Mouse (Mus musculus): ENCODE measurements around the gene Gm20388. TPM values are rescaled to one million over a fixed set of nuclear protein-coding genes. Genes with fewer than 3 reads are reported as not detected.

Gene Gm20388
- polyA plus RNA-seq, 1 experiment = 59.3 TPM

DNA sequence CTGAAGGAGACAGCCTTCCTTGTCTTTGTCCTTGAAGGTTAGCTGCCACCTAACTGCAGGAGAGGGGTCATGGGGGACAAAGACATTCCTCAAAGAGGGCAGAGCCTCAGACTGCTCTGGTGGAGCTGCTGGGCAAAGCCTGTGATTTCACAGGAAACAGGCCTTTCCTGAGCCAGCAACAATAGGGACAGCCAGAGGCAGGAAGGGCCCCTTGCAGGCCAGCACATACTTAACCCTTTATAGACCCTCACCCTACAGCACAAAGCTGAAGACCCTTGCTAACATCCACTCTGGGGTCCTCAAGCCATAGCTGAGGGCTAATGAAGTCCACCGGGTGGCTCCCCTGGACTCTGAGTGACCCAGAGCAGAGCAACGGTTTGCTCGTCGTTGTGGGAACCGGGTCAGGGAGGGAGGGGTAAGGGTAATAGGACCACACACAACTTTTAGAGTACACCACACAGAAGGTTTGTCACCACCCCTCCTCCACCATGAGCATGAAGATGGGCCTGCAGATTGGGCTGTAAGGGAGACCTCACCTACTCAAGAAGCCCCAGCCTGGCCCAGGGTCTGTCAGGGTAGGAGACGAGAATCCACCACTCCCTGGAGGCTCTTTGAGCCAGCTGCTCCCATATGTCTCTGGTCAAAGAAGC lies 2607.0 kb downstream of the Gm20388 start:
- DNase-seq (ENCODE audit: low read depth) = peak; percentile 15
- TF ChIP-seq CTCF (IDR thresholded peaks at IDR 0.05; ENCODE audit: borderline replicate concordance, extremely low read depth, insufficient read depth, insufficient read length) (no peak), POLR2A (IDR thresholded peaks at IDR 0.05; ENCODE audit: borderline replicate concordance, extremely low read depth, insufficient read depth, insufficient read length, poor library complexity, severe bottlenecking) (no peak)

- no peak for TF ChIP-seq CTCF (IDR thresholded peaks at IDR 0.05; ENCODE audit: borderline replicate concordance, extremely low read depth, insufficient read depth, insufficient read length)
- TF ChIP-seq POLR2A (IDR thresholded peaks at IDR 0.05; ENCODE audit: borderline replicate concordance, extremely low read depth, insufficient read depth, insufficient read length, poor library complexity, severe bottlenecking) = no peak
- DNase-seq (ENCODE audit: low read depth) = no peak
These were observed 2610.0 kb downstream of the Gm20388 start for GRCm38 (mm10) chr8:122520611-122521010.

- no peak for DNase-seq (ENCODE audit: low read depth)
- TF ChIP-seq CTCF (IDR thresholded peaks at IDR 0.05; ENCODE audit: borderline replicate concordance, extremely low read depth, insufficient read depth, insufficient read length) = no peak
These were observed 2612.4 kb downstream of the Gm20388 start for GRCm38 (mm10) chr8:122522796-122523651.

GRCm38 (mm10) chr8:122523652-122524360 lies 2613.2 kb downstream of the Gm20388 start:
- peak; percentile 90 for DNase-seq (ENCODE audit: low read depth)
- TF ChIP-seq POLR2A (IDR thresholded peaks at IDR 0.05; ENCODE audit: borderline replicate concordance, extremely low read depth, insufficient read depth, insufficient read length, poor library complexity, severe bottlenecking) (no peak), CTCF (IDR thresholded peaks at IDR 0.05; ENCODE audit: borderline replicate concordance, extremely low read depth, insufficient read depth, insufficient read length) (no peak)

GRCm38 (mm10) chr8:122524506-122524905 lies 2613.9 kb downstream of the Gm20388 start:
- no peak for DNase-seq (ENCODE audit: low read depth)
- TF ChIP-seq POLR2A (IDR thresholded peaks at IDR 0.05; ENCODE audit: borderline replicate concordance, extremely low read depth, insufficient read depth, insufficient read length, poor library complexity, severe bottlenecking) (no peak), CTCF (IDR thresholded peaks at IDR 0.05; ENCODE audit: borderline replicate concordance, extremely low read depth, insufficient read depth, insufficient read length) (no peak)

DNA sequence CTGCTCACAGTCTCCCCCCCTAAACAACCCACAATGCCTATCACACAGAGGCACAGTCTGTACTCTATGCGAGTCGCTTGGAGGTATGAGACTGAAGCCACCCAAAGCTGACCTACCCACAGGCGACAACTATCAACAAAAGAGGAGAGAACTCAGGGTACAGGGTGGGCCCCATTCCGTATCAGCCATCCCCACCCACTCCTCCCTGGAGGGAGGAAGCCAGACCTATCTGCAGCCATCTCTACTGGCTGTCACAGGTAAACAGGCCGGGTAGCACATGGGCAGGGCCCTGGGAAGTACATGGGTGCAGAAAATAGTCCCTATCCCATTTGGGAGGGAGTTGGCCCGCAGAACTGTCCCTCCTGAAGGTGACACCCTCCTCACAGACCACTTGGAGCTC lies 2614.4 kb downstream of the Gm20388 start:
- DNase-seq (ENCODE audit: low read depth) = no peak
- TF ChIP-seq CTCF (IDR thresholded peaks at IDR 0.05; ENCODE audit: borderline replicate concordance, extremely low read depth, insufficient read depth, insufficient read length) (no peak), POLR2A (IDR thresholded peaks at IDR 0.05; ENCODE audit: borderline replicate concordance, extremely low read depth, insufficient read depth, insufficient read length, poor library complexity, severe bottlenecking) (no peak)

GRCm38 (mm10) chr8:122526084-122526483 lies 2615.4 kb downstream of the Gm20388 start:
- DNase-seq (ENCODE audit: low read depth) = no peak
- TF ChIP-seq CTCF (IDR thresholded peaks at IDR 0.05; ENCODE audit: borderline replicate concordance, extremely low read depth, insufficient read depth, insufficient read length) = no peak
- TF ChIP-seq POLR2A (IDR thresholded peaks at IDR 0.05; ENCODE audit: borderline replicate concordance, extremely low read depth, insufficient read depth, insufficient read length, poor library complexity, severe bottlenecking) = no peak

GRCm38 (mm10) chr8:122526526-122527170 lies 2616.0 kb downstream of the Gm20388 start:
- no peak for DNase-seq (ENCODE audit: low read depth)
- TF ChIP-seq CTCF (IDR thresholded peaks at IDR 0.05; ENCODE audit: borderline replicate concordance, extremely low read depth, insufficient read depth, insufficient read length) (no peak), POLR2A (IDR thresholded peaks at IDR 0.05; ENCODE audit: borderline replicate concordance, extremely low read depth, insufficient read depth, insufficient read length, poor library complexity, severe bottlenecking) (no peak)

- DNase-seq (ENCODE audit: low read depth) = no peak
- TF ChIP-seq POLR2A (IDR thresholded peaks at IDR 0.05; ENCODE audit: borderline replicate concordance, extremely low read depth, insufficient read depth, insufficient read length, poor library complexity, severe bottlenecking) = no peak
- TF ChIP-seq CTCF (IDR thresholded peaks at IDR 0.05; ENCODE audit: borderline replicate concordance, extremely low read depth, insufficient read depth, insufficient read length) = no peak
These were observed 2617.3 kb downstream of the Gm20388 start for GRCm38 (mm10) chr8:122527937-122528336.

GRCm38 (mm10) chr8:122529159-122529558 lies 2618.5 kb downstream of the Gm20388 start:
- TF ChIP-seq CTCF (IDR thresholded peaks at IDR 0.05; ENCODE audit: borderline replicate concordance, extremely low read depth, insufficient read depth, insufficient read length) = no peak
- TF ChIP-seq POLR2A (IDR thresholded peaks at IDR 0.05; ENCODE audit: borderline replicate concordance, extremely low read depth, insufficient read depth, insufficient read length, poor library complexity, severe bottlenecking) = no peak
- no peak for DNase-seq (ENCODE audit: low read depth)

DNA sequence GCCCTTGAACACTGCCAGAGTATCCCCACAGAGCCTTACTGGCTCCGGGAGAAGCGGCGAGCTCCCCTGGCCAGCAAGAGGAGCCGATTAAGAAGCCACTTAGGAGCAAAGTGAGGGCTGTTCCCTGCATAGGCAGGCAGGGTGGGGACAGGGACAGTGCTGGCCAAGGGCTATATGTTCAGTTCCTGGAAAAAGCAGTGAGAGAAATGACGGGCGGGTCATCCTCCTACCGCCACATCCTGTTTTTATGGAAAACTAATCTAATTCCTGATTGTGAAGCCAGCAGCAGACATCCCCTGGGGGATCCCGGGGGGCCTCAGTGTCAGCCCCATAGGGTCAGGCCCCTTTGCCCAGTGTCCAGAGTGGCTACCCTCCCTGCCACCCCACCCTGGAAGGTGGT lies 2620.7 kb downstream of the Gm20388 start:
- DNase-seq (ENCODE audit: low read depth) = no peak
- TF ChIP-seq POLR2A (IDR thresholded peaks at IDR 0.05; ENCODE audit: borderline replicate concordance, extremely low read depth, insufficient read depth, insufficient read length, poor library complexity, severe bottlenecking) (no peak), CTCF (IDR thresholded peaks at IDR 0.05; ENCODE audit: borderline replicate concordance, extremely low read depth, insufficient read depth, insufficient read length) (no peak)

Data from brain, embryonic 14.5 days (tissue).